Mouse (Mus musculus) ovary, postnatal 36 days (tissue): ENCODE data around the gene Klhl26.

Source experiments
- DNase-seq: peaks from one replicate; pipeline ENCODE4 v3.0.0; 2022; ENCODE audit warnings: low spot score, mixed read lengths

Klhl26 gene

DNA sequence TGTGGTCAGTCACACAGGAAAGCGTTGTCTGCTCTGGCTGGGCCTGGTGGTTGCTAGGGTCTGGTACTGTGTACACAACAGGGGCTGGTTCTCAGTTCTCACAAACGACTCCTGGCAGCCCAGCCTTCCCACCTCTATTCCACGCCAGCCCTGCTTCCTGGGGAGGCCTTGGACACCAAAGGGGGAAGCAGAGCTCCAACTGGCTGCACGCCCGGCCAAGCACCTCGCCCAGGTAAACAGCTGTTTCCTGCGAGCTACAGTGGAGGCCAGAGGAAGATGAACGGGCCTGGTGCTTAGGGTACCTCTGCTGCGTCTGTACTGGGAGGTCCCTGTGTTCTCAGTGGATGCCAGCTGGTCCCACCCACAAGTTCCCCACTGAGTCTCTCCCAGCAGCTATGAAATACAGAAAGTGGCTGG lies 67.3 kb downstream of the Klhl26 start:
- DNase-seq: peak; percentile 60

- DNase-seq: no peak
These were observed 67.7 kb downstream of the Klhl26 start for GRCm38 (mm10) chr8:70409019-70409418.

DNA sequence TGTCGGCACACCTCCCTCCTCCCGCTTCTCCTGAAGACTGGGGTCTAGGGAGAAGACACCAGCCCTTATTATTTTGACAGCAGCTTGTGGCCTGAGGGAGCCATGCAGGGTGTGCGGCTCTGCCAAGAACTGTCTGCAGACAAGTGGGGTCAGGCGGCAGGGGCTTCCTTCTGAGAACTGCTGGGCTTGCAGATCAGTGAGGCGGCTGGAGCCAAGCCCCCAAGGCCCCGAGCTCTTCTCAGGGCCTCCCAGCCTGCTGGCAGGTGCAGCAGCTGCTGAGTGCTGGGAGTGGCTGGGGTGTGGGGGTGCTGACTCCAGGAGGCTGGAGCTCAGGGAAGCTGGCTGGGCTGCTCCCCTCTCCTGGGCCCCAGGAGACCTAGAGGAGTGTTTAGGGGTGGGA lies 68.5 kb downstream of the Klhl26 start:
- no peak for DNase-seq

DNA sequence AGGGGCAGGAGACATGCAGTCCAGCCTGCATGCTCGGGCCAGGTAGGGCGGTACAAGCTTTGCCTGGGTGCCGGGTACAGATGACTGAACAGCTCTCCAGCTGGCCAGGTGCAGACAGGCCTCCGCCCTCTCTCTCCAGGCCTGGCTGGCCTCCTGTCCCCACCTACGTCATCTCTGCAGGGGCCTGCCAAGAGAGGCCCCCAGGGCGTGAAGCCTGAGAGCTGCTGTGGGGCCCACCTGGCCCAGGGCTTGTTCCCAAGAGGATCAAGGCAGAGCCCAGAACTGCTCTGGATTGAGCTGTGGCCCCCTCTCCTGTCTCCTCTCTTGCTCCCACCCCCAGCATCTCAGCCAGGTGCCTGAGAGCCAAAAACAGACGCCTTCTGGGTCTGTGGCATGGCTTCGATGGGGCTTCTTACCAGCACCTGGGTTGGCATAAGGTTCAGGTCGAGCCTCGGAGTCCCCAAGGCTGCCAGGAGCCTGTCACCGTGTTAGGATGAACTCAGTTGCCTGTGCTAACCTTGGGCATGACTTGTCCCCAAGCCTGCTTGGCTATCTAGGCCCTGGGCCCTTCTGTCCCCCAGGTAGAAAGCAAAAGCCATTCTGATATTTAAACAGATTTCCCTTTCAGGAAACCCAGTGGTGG lies 70.2 kb downstream of the Klhl26 start:
- DNase-seq: no peak

DNA sequence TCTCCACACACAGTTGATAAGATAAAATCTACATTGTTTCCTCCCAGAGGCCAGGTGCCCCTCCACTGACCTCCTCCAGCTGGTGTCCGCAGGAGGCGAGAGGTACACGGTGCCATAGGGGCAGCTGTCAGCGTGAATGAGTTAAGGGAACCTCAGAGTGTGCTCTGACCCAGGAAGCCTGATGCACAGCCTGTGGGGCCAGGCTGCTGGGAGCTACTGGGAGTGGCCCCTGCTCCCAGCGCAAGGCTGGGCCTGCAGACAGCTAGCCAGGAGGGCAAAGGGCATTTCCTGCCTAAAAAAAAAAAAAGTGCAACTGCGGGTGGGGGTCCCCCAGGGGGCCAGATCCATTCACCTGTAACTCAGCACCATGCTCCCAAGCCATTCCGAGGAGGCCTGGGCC lies 71.6 kb downstream of the Klhl26 start:
- no peak for DNase-seq

GRCm38 (mm10) chr8:70404212-70404611 lies 72.6 kb downstream of the Klhl26 start:
- no peak for DNase-seq
